Mouse (Mus musculus): Measurements from ENCODE around the gene Gm43191.
"Not testable (repeated sequence)": the region's sequence is repeated elsewhere in the genome, so short reads cannot be mapped to it uniquely, and the experiment has no call there.

Gene Gm43191

DNA sequence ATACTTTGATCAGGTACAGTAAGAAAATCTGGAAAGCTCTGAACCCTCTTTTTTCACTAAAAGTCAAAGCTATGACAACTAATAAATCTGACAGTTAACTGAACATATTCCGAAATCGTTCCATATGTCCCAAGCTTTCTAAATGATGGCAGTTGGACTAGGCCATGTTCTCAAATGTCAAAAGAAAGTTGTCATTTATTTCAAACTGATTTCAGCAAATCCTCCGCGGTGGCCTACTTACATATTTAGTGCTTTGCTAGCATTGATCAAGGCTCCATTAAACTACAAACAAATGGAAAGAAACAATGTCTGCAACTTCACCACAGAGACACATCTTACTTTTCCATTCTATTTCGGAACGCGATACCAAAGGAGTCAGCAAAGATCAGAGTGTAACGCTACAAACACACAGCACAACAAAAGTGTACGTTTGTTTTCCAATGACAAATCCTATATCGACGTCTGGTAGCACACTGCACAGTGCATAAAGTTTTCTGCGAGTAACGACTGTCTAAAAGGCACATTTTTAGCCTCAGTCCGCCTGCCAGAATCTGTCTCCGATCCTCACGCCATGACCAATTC lies 19.7 kb downstream of the Gm43191 start:
- DNase-seq = no peak

- DNase-seq = no peak
Observed at GRCm38 (mm10) chr3:116659856-116660430, 21.1 kb downstream of the Gm43191 start.

DNA sequence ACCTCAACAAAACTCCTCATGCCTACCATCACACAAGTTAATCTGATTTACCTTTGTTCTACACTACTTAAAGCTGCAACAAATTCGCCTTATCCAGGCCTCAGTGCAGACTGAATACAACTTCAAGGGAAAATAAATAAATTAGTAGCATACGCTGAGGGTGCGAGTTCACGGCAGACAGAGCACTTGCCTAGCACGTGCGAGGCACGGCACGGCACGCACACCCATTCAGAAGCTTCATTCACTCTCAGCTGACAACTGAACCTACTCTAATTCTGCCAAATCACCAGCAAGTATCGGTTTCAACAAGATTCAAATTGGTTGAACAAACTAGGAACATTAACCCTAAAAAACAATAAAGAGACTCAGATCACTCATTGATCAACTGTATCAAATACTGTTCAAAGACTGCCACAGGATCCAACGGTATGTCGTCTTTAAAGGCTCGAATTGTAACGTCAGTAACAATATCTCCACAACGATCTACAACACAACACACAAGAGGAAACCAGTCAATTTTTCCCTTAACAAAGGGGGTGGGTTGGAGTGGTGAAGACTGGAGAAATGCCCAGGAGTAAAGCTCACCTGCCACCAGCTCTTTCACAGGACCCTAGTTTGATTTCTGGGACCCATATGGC lies 22.0 kb downstream of the Gm43191 start:
- no peak for DNase-seq

DNA sequence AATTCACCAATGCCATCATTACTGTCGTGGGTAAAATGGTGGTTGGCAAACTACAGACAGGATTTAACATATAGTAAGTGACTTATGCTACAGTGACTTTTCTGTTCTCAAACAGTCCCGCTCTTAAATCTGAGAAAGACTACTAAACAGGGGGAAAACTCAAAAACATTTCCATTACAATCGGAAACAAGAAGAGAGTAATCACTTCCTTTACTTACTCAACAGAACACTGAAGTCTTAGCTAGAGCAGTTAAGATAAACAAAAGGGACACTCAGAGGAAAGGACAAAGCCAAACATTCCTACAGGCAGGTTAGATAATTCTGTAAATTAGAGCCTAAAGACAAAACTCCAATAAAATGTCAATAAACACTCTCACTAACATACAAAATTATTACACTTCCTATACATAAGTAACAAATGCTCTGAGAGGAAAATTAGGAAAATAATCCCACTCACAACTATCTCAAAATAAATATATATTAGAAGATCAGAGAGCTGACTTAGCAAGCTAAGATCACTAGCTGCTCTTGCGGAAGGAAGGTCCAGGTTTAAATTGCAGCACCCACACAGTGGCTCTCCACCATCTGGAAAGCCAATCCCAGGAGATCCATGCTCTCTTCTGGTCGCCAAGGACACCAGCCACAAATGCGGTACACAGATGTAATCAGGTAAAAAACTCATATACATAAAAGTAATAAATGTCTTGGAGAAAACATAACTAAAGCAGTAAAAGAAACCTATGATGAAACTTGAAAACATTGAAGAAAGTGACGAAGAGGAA lies 24.7 kb downstream of the Gm43191 start:
- DNase-seq = no peak

- not testable (repeated sequence) for DNase-seq
Observed at GRCm38 (mm10) chr3:116654051-116654450, 27.0 kb downstream of the Gm43191 start.

DNA sequence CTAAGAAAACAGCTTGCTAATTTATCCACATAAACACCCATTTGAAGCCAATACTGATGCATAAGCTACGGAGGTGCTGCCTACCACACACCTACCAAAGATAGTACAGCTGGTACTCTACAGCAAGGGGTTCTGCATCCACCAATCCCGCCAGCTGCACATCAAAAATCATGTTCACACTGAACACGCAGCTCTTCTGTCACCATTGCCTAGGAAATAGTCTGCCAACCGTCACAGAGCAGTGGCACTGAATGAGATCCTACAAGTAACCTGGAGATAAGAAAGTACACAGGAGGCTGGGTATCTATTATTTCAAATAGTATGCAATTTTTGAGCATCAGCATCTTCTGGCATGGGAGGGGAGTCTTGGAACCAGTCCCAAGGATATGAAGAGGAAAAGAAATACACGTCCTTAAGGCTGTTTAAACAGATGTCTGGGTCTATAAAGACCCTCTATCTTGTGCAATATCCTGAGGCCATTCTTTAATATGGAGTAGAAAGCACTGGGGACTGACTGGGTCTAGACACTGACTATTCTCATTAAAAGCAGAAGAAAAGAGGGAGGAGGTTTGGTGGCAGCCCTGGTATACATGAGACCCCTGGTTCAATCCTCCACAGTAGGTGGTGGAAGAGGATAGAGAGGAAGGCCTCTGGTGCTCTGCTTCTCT lies 27.6 kb downstream of the Gm43191 start:
- DNase-seq = no peak

DNA sequence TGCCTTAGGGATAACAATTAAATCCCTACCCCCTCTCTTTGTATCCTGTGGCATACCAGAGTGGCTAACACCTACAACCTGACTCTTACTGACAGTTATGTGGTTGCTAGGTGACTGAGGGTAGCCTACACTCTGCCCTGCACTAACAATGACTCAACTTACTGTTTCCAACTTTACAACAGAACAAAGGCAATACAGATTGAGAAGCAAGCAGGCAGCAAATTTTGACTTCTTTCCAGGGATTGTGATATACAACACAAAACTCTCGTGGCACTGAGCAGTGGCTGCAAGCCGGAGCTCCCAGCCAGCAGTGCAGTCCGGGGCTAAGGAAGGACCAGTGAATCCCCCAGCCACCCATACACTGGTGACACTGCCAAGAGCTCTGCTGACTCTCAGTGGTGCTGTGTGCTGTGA lies 29.0 kb downstream of the Gm43191 start:
- DNase-seq = no peak

- DNase-seq = no peak
Observed at GRCm38 (mm10) chr3:116650698-116651097, 30.4 kb downstream of the Gm43191 start.

- DNase-seq = no peak
Observed at GRCm38 (mm10) chr3:116648805-116649204, 32.3 kb downstream of the Gm43191 start.

GRCm38 (mm10) chr3:116646387-116646786 lies 34.7 kb downstream of the Gm43191 start:
- no peak for DNase-seq

GRCm38 (mm10) chr3:116642373-116642772 lies 38.7 kb downstream of the Gm43191 start:
- no peak for DNase-seq

DNA sequence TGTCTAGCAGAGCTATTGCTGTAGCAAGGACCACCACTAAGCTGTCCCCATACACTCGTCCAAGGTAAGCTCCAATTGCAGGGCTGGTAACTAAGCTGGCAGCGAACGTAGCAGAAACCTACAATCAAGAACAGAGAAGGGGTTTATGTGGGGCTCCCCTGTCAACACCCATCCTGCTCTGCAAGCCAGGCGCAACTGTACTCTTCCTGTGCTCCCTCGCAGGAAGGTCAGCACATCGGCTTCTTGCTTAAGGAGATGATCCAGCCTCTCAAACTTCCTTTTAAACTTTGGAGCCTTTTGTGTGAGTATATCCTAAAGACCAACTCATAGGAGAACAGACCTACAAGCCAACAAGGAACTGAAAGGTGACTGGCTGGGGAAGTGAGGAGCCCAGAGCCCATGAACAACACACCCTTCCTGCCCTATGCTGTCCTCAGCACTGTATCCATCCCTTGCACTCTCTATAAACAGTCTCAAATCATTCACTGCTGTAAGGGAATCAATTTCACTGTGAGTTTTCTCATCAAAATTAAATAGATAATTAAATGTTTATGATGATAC lies 39.2 kb downstream of the Gm43191 start:
- DNase-seq = no peak

- DNase-seq = no peak
Observed at GRCm38 (mm10) chr3:116640024-116640423, 41.0 kb downstream of the Gm43191 start.

GRCm38 (mm10) chr3:116638572-116638971 lies 42.5 kb downstream of the Gm43191 start:
- DNase-seq = no peak

- no peak for DNase-seq
Observed at GRCm38 (mm10) chr3:116637693-116638476, 43.2 kb downstream of the Gm43191 start.

GRCm38 (mm10) chr3:116635799-116636198 lies 45.3 kb downstream of the Gm43191 start:
- DNase-seq = no peak

GRCm38 (mm10) chr3:116634853-116635252 lies 46.2 kb downstream of the Gm43191 start:
- DNase-seq = no peak

GRCm38 (mm10) chr3:116634091-116634490 lies 47.0 kb downstream of the Gm43191 start:
- no peak for DNase-seq

DNA sequence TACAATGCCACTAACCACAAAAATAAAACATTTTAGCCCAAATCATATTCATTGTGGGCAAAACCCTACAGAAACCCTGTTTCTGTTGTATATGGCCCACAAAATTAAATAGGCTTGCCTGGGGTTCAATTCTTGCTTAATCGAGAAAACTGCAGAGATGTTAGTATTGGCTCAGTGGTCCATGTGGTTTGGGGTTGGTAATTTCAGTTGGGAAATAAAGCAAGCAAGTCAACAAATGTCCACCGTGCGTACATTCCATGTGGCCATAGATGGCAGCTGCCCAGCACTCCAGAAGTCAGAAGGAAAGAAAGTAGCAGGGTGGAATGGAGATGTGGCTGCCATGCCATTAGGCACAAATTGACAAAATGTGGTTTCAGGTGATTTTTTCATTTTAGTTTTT lies 48.1 kb downstream of the Gm43191 start:
- DNase-seq = no peak

GRCm38 (mm10) chr3:116631459-116631858 lies 49.6 kb downstream of the Gm43191 start:
- DNase-seq = no peak

GRCm38 (mm10) chr3:116622641-116623040 lies 58.4 kb downstream of the Gm43191 start:
- no peak for DNase-seq

Measured in right cerebral cortex, postnatal 14 days (tissue).